Comparison of ENCODE assay signal across 8 mouse cellular contexts in genomic region chrX:104483444-104483808, GRCm38 (mm10). TPM values are rescaled to one million over a fixed set of nuclear protein-coding genes. Genes with fewer than 3 reads are reported as not detected.
DNase-seq lines count a peak whose midpoint lies in the region; ATAC-seq lines count a peak whose summit lies in the region.

No protein-coding gene starts in this region.

- peak; percentile 82 for ATAC-seq in forebrain, embryonic 13.5 days
- peak; percentile 84; the same call in 1 of the 2 replicates for ATAC-seq in kidney, embryonic 14.5 days (ENCODE audit: low FRiP score, low TSS enrichment)
- ATAC-seq in megakaryocyte, adult 5-6 weeks (ENCODE audit: poor library complexity, severe bottlenecking) = peak; percentile 25
- ATAC-seq in stomach, embryonic 15.5 days (ENCODE audit: insufficient read depth, low FRiP score, low read depth) = peak; percentile 74; the same call in 1 of the 2 replicates

- intact Hi-C loops in gastrocnemius, postnatal 14 days (cut with DNase I; ENCODE audit: low total_unique reads) = no loop called here

- peak overlapping the region; percentile 58 for H3K4me2 ChIP-seq in forebrain, embryonic 13.5 days
- H3K4me2 ChIP-seq in kidney, embryonic 14.5 days (replicated peaks; ENCODE audit: low read depth, low read length) = peak overlapping the region; percentile 47
- H3K4me2 ChIP-seq in stomach, embryonic 15.5 days = peak overlapping the region; percentile 47

- no peaks in the 10 kb centered on the region for H3K9me3 ChIP-seq in forebrain, embryonic 13.5 days (replicated peaks)
- H3K9me3 ChIP-seq in kidney, embryonic 14.5 days (ENCODE audit: control insufficient read depth, low read length) = no peaks in the 10 kb centered on the region
- no peaks in the 10 kb centered on the region for H3K9me3 ChIP-seq in stomach, embryonic 15.5 days

- H3K4me3 ChIP-seq in forebrain, embryonic 13.5 days = peak overlapping the region; percentile 56
- H3K4me3 ChIP-seq in kidney, embryonic 14.5 days (ENCODE audit: low read length) = peak overlapping the region; percentile 47
- H3K4me3 ChIP-seq in stomach, embryonic 15.5 days (replicated peaks) = peak overlapping the region; percentile 54

- H3K27ac ChIP-seq in forebrain, embryonic 13.5 days = peak overlapping the region; percentile 63
- peak overlapping the region; percentile 51; the same call in 1 of the 2 replicates for H3K27ac ChIP-seq in kidney, embryonic 14.5 days (ENCODE audit: low read depth, low read length)
- H3K27ac ChIP-seq in stomach, embryonic 15.5 days = peak overlapping the region; percentile 57

- H3K36me3 ChIP-seq in forebrain, embryonic 13.5 days (ENCODE audit: poor library complexity, severe bottlenecking) = no peaks in the 10 kb centered on the region
- no peaks in the 10 kb centered on the region for H3K36me3 ChIP-seq in kidney, embryonic 14.5 days (ENCODE audit: control insufficient read depth, insufficient read depth, low read length)
- no peaks in the 10 kb centered on the region for H3K36me3 ChIP-seq in stomach, embryonic 15.5 days

- peak; percentile 3 to 7 for DNase-seq in spleen, postnatal 36 days (ENCODE audit: low spot score in 2 of 2)
- DNase-seq in spleen, adult 18-20 months = no peak
- DNase-seq in brain, embryonic 18.5 days (ENCODE audit: low read depth, low spot score) = peak; percentile 6
- no peak for DNase-seq in gastrocnemius, postnatal 14 days

- H3K9ac ChIP-seq in forebrain, embryonic 13.5 days = peak overlapping the region; percentile 65
- H3K9ac ChIP-seq in kidney, embryonic 14.5 days (ENCODE audit: low read depth, low read length) = peak overlapping the region; percentile 60; the same call in 1 of the 2 replicates
- peak overlapping the region; percentile 29; the same call in 1 of the 2 replicates for H3K9ac ChIP-seq in stomach, embryonic 15.5 days

- H3K27me3 ChIP-seq in forebrain, embryonic 13.5 days = 0 out of 2 replicates have a peak, but pooled peaks cover 2% of the 10 kb centered on the region
- H3K27me3 ChIP-seq in kidney, embryonic 14.5 days (ENCODE audit: control insufficient read depth, insufficient read depth, low read length) = no peaks in the 10 kb centered on the region
- H3K27me3 ChIP-seq in stomach, embryonic 15.5 days (replicated peaks) = no peaks in the 10 kb centered on the region

- no peaks in the 10 kb centered on the region for H3K4me1 ChIP-seq in forebrain, embryonic 13.5 days
- no peaks in the 10 kb centered on the region for H3K4me1 ChIP-seq in kidney, embryonic 14.5 days (ENCODE audit: control insufficient read depth, insufficient read depth, low read length)
- no peaks in the 10 kb centered on the region for H3K4me1 ChIP-seq in stomach, embryonic 15.5 days

- WGBS in forebrain, embryonic 13.5 days = 26% methylated on average over 6 of the region's 6 CpGs
- WGBS in kidney, embryonic 14.5 days = 35% methylated on average over 6 of the region's 6 CpGs
- 26% methylated on average over 6 of the region's 6 CpGs for WGBS in stomach, embryonic 15.5 days

RNA-seq across cellular contexts. Expression of gene Uprt, which starts 0.8 kb away (rescaled TPM):
- 1.4 and 1.6 TPM in 2 replicates for polyA plus RNA-seq in forebrain, embryonic 13.5 days (2015; fragmentation: Nextera tagmentation; extraction: Ambion mirVana)
- 1.6 and 3.1 TPM in 2 replicates for polyA plus RNA-seq in kidney, embryonic 14.5 days (2014; fragmentation: Nextera tagmentation; extraction: Ambion mirVana)
- total RNA-seq in megakaryocyte, adult 5-6 weeks (2015) = 30.5 and 36.1 TPM in 2 replicates
- 8.5 and 10.7 TPM in 2 replicates for total RNA-seq in megakaryocyte, adult 5-6 weeks (2017)
- 1.7 and 2.4 TPM in 2 replicates for polyA plus RNA-seq in stomach, embryonic 15.5 days (2015; fragmentation: Nextera tagmentation; extraction: Ambion mirVana)
- total RNA-seq in gastrocnemius, postnatal 14 days (2021) = 10 to 100 TPM; 11.4 to 12.4 TPM

Comparison
In these comparisons a context has a peak if more than half of its experiments do, and no peak if none do; other contexts are left out.
1. DNase-seq: peak in spleen, postnatal 36 days (2 of 2) and brain, embryonic 18.5 days (single experiment); none in spleen, adult 18-20 months (0 of 2) and gastrocnemius, postnatal 14 days (single experiment).
2. ATAC-seq: peak in every context shown above with its lines; median percentile 84 in kidney, embryonic 14.5 days; 82 in forebrain, embryonic 13.5 days; 74 in stomach, embryonic 15.5 days; 25 in megakaryocyte, adult 5-6 weeks.
3. Peak in every context shown above with its lines, with median percentiles within 50 percentile points of each other: H3K27ac ChIP-seq, H3K4me2 ChIP-seq, H3K4me3 ChIP-seq and H3K9ac ChIP-seq.